Mouse (Mus musculus) cerebellum, adult 2 months (tissue): ENCODE results near the gene Cers6. TPM values are rescaled to one million over a fixed set of nuclear protein-coding genes. Genes with fewer than 3 reads are reported as not detected.
A peak's percentile ranks its signal among the peaks of the same experiment; 100 is the strongest.

Experiments used
- DNase-seq, 2 experiments: peaks; one replicate each; pipeline ENCODE4 v3.0.0; 2021
- H3K27ac ChIP-seq: fragments of 200-500 bp; 2 replicates; pipeline ENCODE4 v1.5.1; 2012; ENCODE audit warnings: low read length, control low read depth, inconsistent platforms; ENCODE audit not compliant: insufficient read depth
- H3K27me3 ChIP-seq: fragments of 200-500 bp; 2 replicates; pipeline ENCODE4 v1.6.1; 2012; ENCODE audit warnings: inconsistent platforms, mild to moderate bottlenecking, low read length, moderate library complexity; ENCODE audit not compliant: control insufficient read depth, insufficient read depth
- H3K4me1 ChIP-seq: fragments of 200-500 bp; 2 replicates; pipeline ENCODE4 v1.6.1; 2011; ENCODE audit warnings: low read length; ENCODE audit not compliant: control insufficient read depth, insufficient read depth
- H3K4me3 ChIP-seq: fragments of 200-500 bp; replicated peaks from 2 replicates; pipeline ENCODE3; 2011; ENCODE audit warnings: mild to moderate bottlenecking, low read depth, low read length, control low read depth; ENCODE audit not compliant: insufficient read depth
- CTCF ChIP-seq: fragments of 200-500 bp; IDR thresholded peaks from 2 replicates; pipeline ENCODE4 v1.5.1; 2011; ENCODE audit warnings: low read depth, mild to moderate bottlenecking, control low read depth, low read length, moderate library complexity, borderline replicate concordance; ENCODE audit not compliant: insufficient read depth
- POLR2A ChIP-seq: fragments of 200-500 bp; IDR thresholded peaks from 2 replicates; pipeline ENCODE4 v1.6.1; 2011; ENCODE audit warnings: low read length, control low read depth, borderline replicate concordance; ENCODE audit not compliant: insufficient read depth
- WGBS: fragments of 180-500 bp; shearing (Covaris S2); methylation state at CpG from one replicate; pipeline ENCODE4 v1.1.7; 2018; 5-methylcytosine and 5-hydroxymethylcytosine counted together
- polyA plus RNA-seq: library from polyadenylated mRNA; depleted of rRNA; stranded (reverse); fragments of >200 nt; gene quantifications from 2 replicates; pipeline ENCODE4 v1.2.3, GENCODE M21; 2012; rRNA removed

Gene Cers6
- 29.8 and 31.8 TPM in 2 replicates for polyA plus RNA-seq

- 1% methylated on average over 53 of the region's 53 CpGs for WGBS
- peak; percentile 98 to 99 for DNase-seq
- H3K4me1 ChIP-seq = peaks cover 3% of the 10 kb centered on the region; the same call in 1 of the 2 replicates
- TF ChIP-seq POLR2A = peak; percentile 95
- TF ChIP-seq CTCF = no peak
- H3K4me3 ChIP-seq = peak within 1 kb of the TSS; percentile 81
- no peaks in the 10 kb centered on the region for H3K27me3 ChIP-seq
- peak within 1 kb of the TSS; percentile 39 for H3K27ac ChIP-seq
Measured at GRCm38 (mm10) chr2:68860904-68861685, at the start of gene Cers6. Gene Cers6, plus strand, starts transcription at chr2:68861441.

GRCm38 (mm10) chr2:68814409-68814808 is 46.8 kb upstream of the Cers6 start:
- Histone ChIP-seq H3K4me1 (no peaks in the 10 kb centered on the region), H3K27me3 (no peaks in the 10 kb centered on the region), H3K4me3 (no peak overlapping the region), H3K27ac (no peak overlapping the region)
- 62% methylated on average over 2 of the region's 2 CpGs for WGBS
- no peak for DNase-seq
- TF ChIP-seq POLR2A = no peak
- TF ChIP-seq CTCF = no peak

GRCm38 (mm10) chr2:68819040-68819439 is 42.2 kb upstream of the Cers6 start:
- WGBS = 75% methylated on average over 4 of the region's 4 CpGs
- Histone ChIP-seq H3K27me3 (no peaks in the 10 kb centered on the region), H3K4me1 (no peaks in the 10 kb centered on the region)

GRCm38 (mm10) chr2:68822152-68822887 is 38.9 kb upstream of the Cers6 start:
- H3K27me3 ChIP-seq = no peaks in the 10 kb centered on the region
- no peak overlapping the region for H3K27ac ChIP-seq
- no peaks in the 10 kb centered on the region for H3K4me1 ChIP-seq
- no peak overlapping the region for H3K4me3 ChIP-seq
- WGBS = 53% methylated on average over 4 of the region's 4 CpGs
- no peak for TF ChIP-seq POLR2A
- no peak for TF ChIP-seq CTCF
- peak in 1 of 2 experiments; percentile 14 for DNase-seq

More at GRCm38 (mm10) chr2:68819040-68819439, 42.2 kb upstream of the Cers6 start:
- TF ChIP-seq CTCF (no peak), POLR2A (no peak)
- no peak overlapping the region for H3K27ac ChIP-seq
- H3K4me3 ChIP-seq = no peak overlapping the region
- DNase-seq = no peak

- H3K4me3 ChIP-seq = no peak overlapping the region
- H3K27me3 ChIP-seq = no peaks in the 10 kb centered on the region
- TF ChIP-seq POLR2A (no peak), CTCF (no peak)
- no peaks in the 10 kb centered on the region for H3K4me1 ChIP-seq
- 73% methylated on average over 7 of the region's 7 CpGs for WGBS
- H3K27ac ChIP-seq = no peak overlapping the region
- DNase-seq = no peak
Measured at GRCm38 (mm10) chr2:68825326-68826020, 35.8 kb upstream of the Cers6 start.

GRCm38 (mm10) chr2:68843330-68843729 is 17.9 kb upstream of the Cers6 start:
- Histone ChIP-seq H3K4me1 (no peaks in the 10 kb centered on the region), H3K27me3 (no peaks in the 10 kb centered on the region), H3K4me3 (no peak overlapping the region), H3K27ac (no peak overlapping the region)
- 86% methylated on average over 5 of the region's 5 CpGs for WGBS
- no peak for DNase-seq
- no peak for TF ChIP-seq POLR2A
- no peak for TF ChIP-seq CTCF

GRCm38 (mm10) chr2:68844530-68844929 is 16.7 kb upstream of the Cers6 start:
- WGBS = 89% methylated on average over 2 of the region's 2 CpGs
- Histone ChIP-seq H3K4me3 (no peak overlapping the region), H3K27me3 (no peaks in the 10 kb centered on the region), H3K27ac (no peak overlapping the region), H3K4me1 (no peaks in the 10 kb centered on the region)
- DNase-seq = no peak
- TF ChIP-seq CTCF = no peak
- no peak for TF ChIP-seq POLR2A
